19 mouse cellular contexts compared by ENCODE assay signal in the genomic region with DNA sequence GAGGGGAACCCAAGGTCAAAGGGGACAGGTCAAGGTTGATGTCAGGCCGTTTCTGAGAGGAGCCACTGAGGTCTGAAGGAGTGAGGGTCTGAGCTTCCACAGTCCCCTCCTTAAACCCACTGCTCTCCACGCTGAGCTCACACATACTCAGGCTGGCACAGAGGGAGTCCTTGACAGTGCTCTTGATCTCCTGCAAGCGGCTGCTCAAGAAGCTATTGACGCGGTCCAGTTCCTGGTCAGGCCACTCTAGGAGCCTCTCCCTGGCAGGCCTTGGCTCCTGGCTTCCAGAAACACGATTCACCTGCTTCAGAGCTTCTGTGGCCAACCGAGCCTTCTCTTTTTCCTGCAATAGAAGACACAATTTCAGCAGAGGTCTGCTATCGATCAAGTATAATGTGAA. TPM values are rescaled to one million over a fixed set of nuclear protein-coding genes. Genes with fewer than 3 reads are reported as not detected.
DNase-seq lines count a peak whose midpoint lies in the region; ATAC-seq and TF ChIP-seq lines count a peak whose summit lies in the region.
"Had no signal": no experiment of that assay in that cellular context is flagged by ENCODE, and none has a peak within 500 bp of the region (broad histone marks: within the 10 kb centered on the region; RNA-seq: fewer than 3 reads in every experiment).

No protein-coding gene starts in this region.

- H3K4me1 ChIP-seq in kidney, adult 2 months (ENCODE audit: control insufficient read depth, insufficient read depth, low read length): peaks cover 15% of the 10 kb centered on the region
- H3K4me1 ChIP-seq in embryonic facial prominence, embryonic 10.5 days: no peaks in the 10 kb centered on the region
- H3K4me1 ChIP-seq: forebrain, embryonic 10.5 days; forebrain, embryonic 13.5 days; hindbrain, embryonic 12.5 days; hindbrain, embryonic 15.5 days had no signal

- peak overlapping the region; percentile 75 for H3K27ac ChIP-seq in kidney, adult 2 months (ENCODE audit: insufficient read depth, low read depth, low read length)
- no peak overlapping the region for H3K27ac ChIP-seq in embryonic facial prominence, embryonic 10.5 days (replicated peaks)
- H3K27ac ChIP-seq: forebrain, embryonic 10.5 days; forebrain, embryonic 13.5 days; hindbrain, embryonic 12.5 days; hindbrain, embryonic 15.5 days had no signal

- H3K27me3 ChIP-seq in kidney, adult 2 months (replicated peaks; ENCODE audit: control insufficient read depth, insufficient read depth, low read length): no peaks in the 10 kb centered on the region
- no peaks in the 10 kb centered on the region for H3K27me3 ChIP-seq in embryonic facial prominence, embryonic 10.5 days (replicated peaks; ENCODE audit: low read depth, poor library complexity, severe bottlenecking)
- H3K27me3 ChIP-seq: forebrain, embryonic 13.5 days; hindbrain, embryonic 12.5 days; hindbrain, embryonic 15.5 days had no signal

- WGBS in kidney, adult 2 months: 79% methylated on average over 8 of the region's 8 CpGs
- 94% methylated on average over 8 of the region's 8 CpGs for WGBS in embryonic facial prominence, embryonic 10.5 days

- H3K36me3 ChIP-seq in kidney, adult 2 months (ENCODE audit: control insufficient read depth, insufficient read depth, low read length): peaks cover 2% of the 10 kb centered on the region; the same call in 1 of the 2 replicates
- H3K36me3 ChIP-seq in embryonic facial prominence, embryonic 10.5 days (replicated peaks): peaks cover 100% of the 10 kb centered on the region

- no peak for DNase-seq in kidney, adult 2 months
- no peak for DNase-seq in kidney, adult 11 months
- DNase-seq in lung, postnatal 14 days: peak; percentile 44
- peak; percentile 33 to 76 for DNase-seq in lung, postnatal 4 days
- no peak for DNase-seq in embryonic facial prominence, embryonic 10.5 days (ENCODE audit: low spot score)
- DNase-seq: adrenal gland, adult 8-10 months; adrenal gland, postnatal 25 days; cerebellum, adult 8-10 months; embryo, embryonic 11 days; gastrocnemius, postnatal 10 days; gastrocnemius, postnatal 36 days; heart, adult 11 months had no signal

- TF ChIP-seq POLR2A in kidney, adult 2 months (IDR thresholded peaks at IDR 0.05; ENCODE audit: low read depth, low read length): no peak

- no peaks in the 10 kb centered on the region for H3K9me3 ChIP-seq in embryonic facial prominence, embryonic 10.5 days
- H3K9me3 ChIP-seq: forebrain, embryonic 10.5 days; forebrain, embryonic 13.5 days; hindbrain, embryonic 12.5 days; hindbrain, embryonic 15.5 days had no signal

- no peak for ATAC-seq in granulocyte monocyte progenitor cell, adult 5-6 weeks (replicated peaks; ENCODE audit: poor library complexity, severe bottlenecking)
- ATAC-seq: activated CD4-positive, CD25-positive, alpha-beta regulatory T cell, adult 4 months; forebrain, embryonic 13.5 days; forebrain, embryonic 16.5 days had no signal

- no peak overlapping the region for H3K4me3 ChIP-seq in kidney, adult 2 months (ENCODE audit: insufficient read depth, low read depth, low read length)
- no peak overlapping the region for H3K4me3 ChIP-seq in embryonic facial prominence, embryonic 10.5 days
- H3K4me3 ChIP-seq: forebrain, embryonic 10.5 days; forebrain, embryonic 13.5 days; hindbrain, embryonic 12.5 days; hindbrain, embryonic 15.5 days had no signal

- TF ChIP-seq CTCF in kidney, adult 2 months (conservative IDR thresholded peaks at IDR 0.05; ENCODE audit: insufficient read depth, insufficient read length, low read depth, low read length): no peak

RNA-seq across cellular contexts. Expression of gene Ddx41, which starts 7.0 kb away (rescaled TPM):
- 68.5 and 71.2 TPM in 2 replicates for polyA plus RNA-seq in kidney, adult 2 months (2012; rRNA removed)
- total RNA-seq in granulocyte monocyte progenitor cell, adult 5-6 weeks (2014; fragmentation: Nextera tagmentation): 54.4 and 69.5 TPM in 2 replicates
- total RNA-seq in granulocyte monocyte progenitor cell, adult 5-6 weeks (2017): 73.7 and 81.8 TPM in 2 replicates
- 90.0 and 93.5 TPM in 2 replicates for polyA plus RNA-seq in embryonic facial prominence, embryonic 10.5 days (2016; fragmentation: Nextera tagmentation; extraction: Ambion mirVana)

RNA-seq across cellular contexts. Expression of gene Dok3, which starts 14.4 kb away (rescaled TPM):
- polyA plus RNA-seq in kidney, adult 2 months (2012; rRNA removed): 4.7 and 7.7 TPM in 2 replicates
- 26.2 and 59.4 TPM in 2 replicates for total RNA-seq in granulocyte monocyte progenitor cell, adult 5-6 weeks (2014; fragmentation: Nextera tagmentation)
- 32.7 and 40.6 TPM in 2 replicates for total RNA-seq in granulocyte monocyte progenitor cell, adult 5-6 weeks (2017)
- polyA plus RNA-seq in embryonic facial prominence, embryonic 10.5 days (2016; fragmentation: Nextera tagmentation; extraction: Ambion mirVana): 3.6 and 4.2 TPM in 2 replicates

RNA-seq across cellular contexts. Expression of gene Fam193b, which starts 27.5 kb away (rescaled TPM):
- polyA plus RNA-seq in kidney, adult 2 months (2012; rRNA removed): 85.6 and 102 TPM in 2 replicates
- 36.0 and 59.5 TPM in 2 replicates for total RNA-seq in granulocyte monocyte progenitor cell, adult 5-6 weeks (2014; fragmentation: Nextera tagmentation)
- total RNA-seq in granulocyte monocyte progenitor cell, adult 5-6 weeks (2017): 28.4 and 31.9 TPM in 2 replicates
- 62.7 and 67.3 TPM in 2 replicates for polyA plus RNA-seq in embryonic facial prominence, embryonic 10.5 days (2016; fragmentation: Nextera tagmentation; extraction: Ambion mirVana)

RNA-seq across cellular contexts. Expression of gene Pdlim7, which starts 30.0 kb away (rescaled TPM):
- polyA plus RNA-seq in kidney, adult 2 months (2012; rRNA removed): 22.8 and 23.5 TPM in 2 replicates
- 10.2 and 23.3 TPM in 2 replicates for total RNA-seq in granulocyte monocyte progenitor cell, adult 5-6 weeks (2014; fragmentation: Nextera tagmentation)
- total RNA-seq in granulocyte monocyte progenitor cell, adult 5-6 weeks (2017): 4.1 and 5.7 TPM in 2 replicates
- 209 and 215 TPM in 2 replicates for polyA plus RNA-seq in embryonic facial prominence, embryonic 10.5 days (2016; fragmentation: Nextera tagmentation; extraction: Ambion mirVana)

RNA-seq across cellular contexts. Expression of gene Tmed9, which starts 30.1 kb away (rescaled TPM):
- polyA plus RNA-seq in kidney, adult 2 months (2012; rRNA removed): 74.0 and 92.5 TPM in 2 replicates
- 117 and 127 TPM in 2 replicates for total RNA-seq in granulocyte monocyte progenitor cell, adult 5-6 weeks (2014; fragmentation: Nextera tagmentation)
- total RNA-seq in granulocyte monocyte progenitor cell, adult 5-6 weeks (2017): 229 and 241 TPM in 2 replicates
- 120 and 121 TPM in 2 replicates for polyA plus RNA-seq in embryonic facial prominence, embryonic 10.5 days (2016; fragmentation: Nextera tagmentation; extraction: Ambion mirVana)

Comparison
In these comparisons a context has a peak if more than half of its experiments do, and no peak if none do; other contexts are left out.
1. DNase-seq: peak in lung, postnatal 14 days (single experiment) and lung, postnatal 4 days (2 of 2); none in kidney, adult 2 months (single experiment), kidney, adult 11 months (single experiment) and embryonic facial prominence, embryonic 10.5 days (single experiment).